Mouse (Mus musculus) heart, embryonic 11.5 days (tissue): ENCODE measurements around the gene Cldn16. TPM values are rescaled to one million over a fixed set of nuclear protein-coding genes. Genes with fewer than 3 reads are reported as not detected.

Experiments used
- ATAC-seq: fragments of 200-750 bp; cut with Nextera tagmentation; replicated peaks from 2 replicates; pipeline ENCODE4 v1.8.0; 2017; ENCODE audit warnings: moderate library complexity; ENCODE audit not compliant: insufficient number of reproducible peaks, low FRiP score, low TSS enrichment
- H3K27ac ChIP-seq: fragments of 300-500 bp; sonication (generic); 2 replicates; pipeline ENCODE4 v1.5.1; 2014; ENCODE audit warnings: mild to moderate bottlenecking, low read depth, low read length
- H3K27me3 ChIP-seq: fragments of 300-500 bp; sonication (generic); 2 replicates; pipeline ENCODE4 v1.6.1; 2014; ENCODE audit warnings: mild to moderate bottlenecking, low read length, mixed read lengths; ENCODE audit not compliant: control insufficient read depth, insufficient read depth
- H3K36me3 ChIP-seq: fragments of 300-500 bp; sonication (generic); 2 replicates; pipeline ENCODE4 v1.6.1; 2014; ENCODE audit warnings: mild to moderate bottlenecking, low read length, moderate library complexity, mixed read lengths; ENCODE audit not compliant: control insufficient read depth, insufficient read depth
- H3K4me1 ChIP-seq: fragments of 300-500 bp; sonication (generic); 2 replicates; pipeline ENCODE4 v1.6.1; 2014; ENCODE audit warnings: low read length; ENCODE audit not compliant: control insufficient read depth, insufficient read depth
- H3K4me2 ChIP-seq: fragments of 300-500 bp; sonication (generic); 2 replicates; pipeline ENCODE4 v1.6.1; 2014; ENCODE audit warnings: mild to moderate bottlenecking, moderate library complexity
- H3K4me3 ChIP-seq: fragments of 300-500 bp; sonication (generic); 2 replicates; pipeline ENCODE4 v1.5.1; 2014; ENCODE audit warnings: low read depth, low read length
- H3K9ac ChIP-seq: fragments of 300-500 bp; sonication (generic); 2 replicates; pipeline ENCODE4 v1.6.1; 2014; ENCODE audit warnings: mild to moderate bottlenecking, low read depth, low read length, moderate library complexity
- H3K9me3 ChIP-seq: fragments of 300-500 bp; sonication (generic); replicated peaks from 2 replicates; pipeline ENCODE4 v1.6.1; 2016; ENCODE audit warnings: low read length; ENCODE audit not compliant: control insufficient read depth
- WGBS: fragments of 180-500 bp; shearing (Covaris S2); extraction: QIAGEN DNeasy Blood & Tissue Kit; methylation state at CpG from one replicate; pipeline ENCODE4 v1.1.7; 2014; ENCODE audit not compliant: insufficient replicate concordance; 5-methylcytosine and 5-hydroxymethylcytosine counted together
- polyA plus RNA-seq: library from polyadenylated mRNA; unstranded; fragments of >200 nt; fragmentation: Nextera tagmentation; extraction: Ambion mirVana; gene quantifications from 2 replicates; pipeline ENCODE4 v1.2.1, GENCODE M21; 2014

The Cldn16 gene
- polyA plus RNA-seq, 1 experiment from 2014 or later: not detected

DNA sequence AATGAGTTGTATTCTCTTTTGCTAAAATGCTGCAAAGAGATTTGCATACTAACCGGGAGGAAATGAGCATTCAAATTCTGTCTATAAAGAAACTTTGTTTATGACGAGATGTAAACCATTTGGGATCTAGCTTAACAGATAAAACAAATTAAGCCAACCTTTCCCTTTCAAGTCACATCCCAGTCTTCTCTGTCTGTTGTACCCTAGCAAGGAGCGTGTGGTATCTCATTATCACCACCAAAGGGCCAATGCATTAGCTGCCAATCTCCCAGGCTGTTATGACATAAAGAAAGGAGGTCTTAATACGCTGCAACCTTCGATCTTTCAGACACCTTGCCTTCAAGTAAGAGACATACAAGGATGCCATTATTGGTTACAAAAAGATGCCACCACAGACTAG is 62.9 kb downstream of the Cldn16 start:
- Histone ChIP-seq H3K9ac (no peak overlapping the region), H3K4me2 (no peak overlapping the region), H3K36me3 (no peaks in the 10 kb centered on the region), H3K27ac (no peak overlapping the region), H3K4me1 (no peaks in the 10 kb centered on the region), H3K9me3 (no peaks in the 10 kb centered on the region), H3K4me3 (no peak overlapping the region), H3K27me3 (no peaks in the 10 kb centered on the region)
- no peak for ATAC-seq
- 79% methylated on average over 5 of the region's 5 CpGs for WGBS

DNA sequence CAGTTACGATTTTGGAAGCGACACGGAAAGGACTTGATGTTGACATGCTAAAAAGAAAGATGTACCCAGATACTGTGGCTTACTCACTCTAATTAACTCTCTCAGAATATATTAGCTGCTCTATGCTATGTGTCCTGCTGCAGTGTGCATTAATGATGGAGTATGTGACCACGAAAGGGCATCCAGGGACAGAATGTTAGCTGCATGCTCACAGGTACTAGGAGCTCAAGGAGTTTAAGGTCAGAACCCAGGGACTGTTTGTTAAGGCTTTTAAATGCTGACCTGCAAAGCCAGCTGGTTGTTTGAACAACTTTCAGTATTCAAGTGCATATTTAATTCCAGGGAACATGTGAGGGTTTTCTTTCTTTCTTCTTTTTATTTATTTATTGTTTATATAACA is 63.7 kb downstream of the Cldn16 start, which contains the start of gene Tmem207:
Tmem207 (minus strand) TSS at position 101 of the 400 bp plus-strand sequence.
- no peak within 1 kb of the TSS for H3K4me3 ChIP-seq
- H3K4me1 ChIP-seq: no peaks in the 10 kb centered on the region
- H3K27me3 ChIP-seq: no peaks in the 10 kb centered on the region
- H3K27ac ChIP-seq: no peak within 1 kb of the TSS
- no peak for ATAC-seq
- no peaks in the 10 kb centered on the region for H3K36me3 ChIP-seq
- no peak within 1 kb of the TSS for H3K9ac ChIP-seq
- H3K9me3 ChIP-seq: no peaks in the 10 kb centered on the region
- 82% methylated on average over 4 of the region's 4 CpGs for WGBS
- no peak within 1 kb of the TSS for H3K4me2 ChIP-seq

DNA sequence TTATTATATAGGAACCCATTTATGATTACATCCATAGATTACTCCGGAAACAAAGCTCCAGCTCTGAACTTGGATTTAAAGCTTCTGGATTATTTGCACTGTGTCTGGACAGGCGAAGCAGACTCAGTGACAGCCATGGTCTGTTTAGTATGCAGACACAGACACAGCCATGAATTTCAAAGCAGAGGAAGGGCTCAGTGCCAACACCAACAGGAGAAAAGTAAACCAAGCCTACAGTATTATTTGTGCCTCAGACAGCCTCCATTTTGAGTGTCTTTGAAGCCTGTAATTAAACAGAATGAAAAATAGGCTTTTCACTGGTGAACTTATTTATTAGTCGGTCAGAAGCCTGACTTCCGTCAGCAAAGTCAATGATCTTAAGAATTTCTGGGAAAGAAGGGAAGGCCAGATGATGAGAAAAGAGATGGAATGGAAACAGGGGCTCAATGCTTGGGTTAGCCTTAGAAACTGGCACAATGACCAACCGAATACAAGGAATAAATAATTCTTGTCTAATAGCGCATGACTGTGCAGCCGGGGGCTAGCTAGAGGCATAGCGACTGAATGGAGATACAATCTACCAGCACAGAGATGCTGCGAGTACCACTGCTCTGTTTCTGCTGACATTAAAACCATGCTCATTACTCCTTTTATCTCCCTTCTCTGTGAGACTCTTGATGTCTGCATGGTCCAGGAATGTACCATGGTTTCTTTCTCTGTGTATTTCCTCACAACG is 65.2 kb downstream of the Cldn16 start:
- Histone ChIP-seq H3K9ac (no peak overlapping the region), H3K4me3 (no peak overlapping the region), H3K4me1 (no peaks in the 10 kb centered on the region), H3K27me3 (no peaks in the 10 kb centered on the region), H3K9me3 (no peaks in the 10 kb centered on the region), H3K4me2 (no peak overlapping the region), H3K36me3 (no peaks in the 10 kb centered on the region), H3K27ac (no peak overlapping the region)
- 71% methylated on average over 10 of the region's 10 CpGs for WGBS
- no peak for ATAC-seq

DNA sequence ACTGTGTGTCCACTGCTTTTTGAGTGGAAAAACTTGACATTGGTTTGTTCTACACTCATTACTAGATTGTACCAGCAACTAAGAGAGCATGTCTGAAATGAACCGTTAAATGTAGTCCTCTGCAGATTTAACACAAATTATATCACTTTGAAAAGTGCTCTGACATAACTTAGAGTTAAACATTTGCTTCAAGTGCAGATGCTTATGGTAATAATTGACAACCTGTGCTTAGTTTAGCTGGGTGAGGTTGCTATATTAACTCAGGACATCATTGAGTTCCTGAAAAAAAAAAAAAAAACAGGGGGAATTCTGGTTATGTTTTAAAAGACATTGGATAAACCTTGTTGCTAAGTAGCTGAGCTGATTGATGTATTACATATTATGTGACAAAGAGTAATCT is 67.5 kb downstream of the Cldn16 start:
- no peak overlapping the region for H3K27ac ChIP-seq
- H3K4me2 ChIP-seq: no peak overlapping the region
- H3K9me3 ChIP-seq: no peaks in the 10 kb centered on the region
- WGBS: 81% methylated on average over 1 of the region's 1 CpGs
- H3K9ac ChIP-seq: no peak overlapping the region
- no peaks in the 10 kb centered on the region for H3K4me1 ChIP-seq
- no peak for ATAC-seq
- H3K27me3 ChIP-seq: no peaks in the 10 kb centered on the region
- no peaks in the 10 kb centered on the region for H3K36me3 ChIP-seq
- H3K4me3 ChIP-seq: no peak overlapping the region

DNA sequence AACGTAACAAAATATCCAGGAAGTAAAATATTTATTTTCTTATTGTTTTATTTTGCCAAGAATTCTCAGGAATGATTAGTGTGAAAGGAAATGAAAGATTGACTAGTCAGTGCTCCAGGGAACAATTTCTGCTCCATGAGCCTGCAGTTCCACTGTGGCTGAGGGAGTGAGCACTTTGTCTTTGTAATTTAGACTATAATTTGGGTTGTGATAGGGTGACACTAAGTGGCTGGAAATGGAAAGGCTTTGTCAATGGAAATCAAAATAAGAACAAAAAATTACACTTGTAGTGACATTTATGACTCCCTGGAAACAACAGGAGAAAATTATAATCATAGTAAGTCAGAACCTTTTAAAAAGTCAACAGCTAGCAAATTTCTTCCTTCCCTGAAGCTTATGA is 69.4 kb downstream of the Cldn16 start:
- H3K9me3 ChIP-seq: no peaks in the 10 kb centered on the region
- no peaks in the 10 kb centered on the region for H3K36me3 ChIP-seq
- WGBS: 70% methylated on average over 1 of the region's 1 CpGs

More for the DNA sequence above, 69.4 kb downstream of the Cldn16 start:
- H3K9ac ChIP-seq: no peak overlapping the region
- H3K27me3 ChIP-seq: no peaks in the 10 kb centered on the region
- H3K4me2 ChIP-seq: no peak overlapping the region
- H3K4me3 ChIP-seq: no peak overlapping the region
- no peaks in the 10 kb centered on the region for H3K4me1 ChIP-seq
- H3K27ac ChIP-seq: no peak overlapping the region
- ATAC-seq: no peak

Other genes starting within 250 kb of the Cldn16 start
- 1.4 and 2.0 TPM in 2 replicates for gene Cldn1, start 91.3 kb upstream of the Cldn16 start, polyA plus RNA-seq
- not detected in 2 replicates for gene Tmem207, start 63.6 kb downstream of the Cldn16 start, polyA plus RNA-seq
- 6.9 and 7.5 TPM in 2 replicates for gene Il1rap, start 118.6 kb downstream of the Cldn16 start, polyA plus RNA-seq